Mouse (Mus musculus) embryo, embryonic 9.5 days (tissue): ENCODE measurements around the gene Bik.
"Not testable (repeated sequence)": the region's sequence is repeated elsewhere in the genome, so short reads cannot be mapped to it uniquely, and the experiment has no call there.

Experiments
- DNase-seq: peaks from one replicate; pipeline ENCODE4 v3.0.0-alpha.2; 2017; ENCODE audit errors: extremely low spot score

The Bik gene

GRCm38 (mm10) chr15:83526424-83527091 is at the start of gene Bik:
Bik (plus strand) TSS chr15:83526862.
- DNase-seq, result peak; percentile 75

GRCm38 (mm10) chr15:83478096-83478495 is 48.6 kb upstream of the Bik start:
- DNase-seq, result no peak

DNA sequence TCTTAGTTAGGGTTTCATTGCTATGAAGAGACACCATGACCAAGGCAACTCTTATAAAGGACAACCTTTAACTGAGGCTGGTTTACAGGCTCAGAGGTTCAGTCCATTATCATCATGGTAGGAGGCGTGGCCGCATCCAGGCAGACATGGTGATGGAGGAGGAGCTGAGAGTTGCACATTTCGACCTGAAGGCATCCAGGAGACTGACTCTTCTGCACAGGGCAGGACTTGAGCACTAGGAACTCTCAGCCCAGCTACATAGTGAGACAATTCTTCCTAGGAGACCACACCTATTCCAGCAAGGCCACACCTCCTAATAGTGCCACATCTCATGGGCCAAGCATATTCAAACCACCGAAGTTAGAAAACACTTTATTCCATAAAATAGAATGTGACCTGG is 46.8 kb upstream of the Bik start:
- DNase-seq, result no peak

DNA sequence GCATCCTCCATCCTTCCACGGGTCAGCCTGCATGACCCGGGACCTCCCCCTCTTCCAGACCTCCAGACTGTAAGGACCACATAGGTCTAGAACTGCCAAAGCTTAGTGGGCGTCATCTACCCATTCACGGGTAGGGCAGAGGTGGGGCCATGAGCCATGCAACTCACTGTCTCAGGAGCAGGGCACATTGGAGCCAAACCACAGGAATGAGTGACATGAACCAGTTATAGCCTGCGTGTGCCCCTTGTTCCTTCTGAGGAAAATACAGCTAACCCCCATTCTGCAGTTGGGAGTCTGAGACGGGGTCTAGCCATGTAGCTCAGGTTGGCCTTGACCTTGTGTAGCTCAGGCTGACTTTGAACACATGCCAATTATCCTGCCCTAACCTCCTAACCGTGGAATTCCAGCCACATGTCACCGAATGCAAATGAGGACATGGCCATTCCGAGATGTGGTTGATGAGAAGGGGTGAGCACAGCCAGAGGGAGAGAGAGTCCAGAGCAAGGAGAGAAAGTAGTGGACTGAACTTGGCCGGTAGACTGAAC is 45.4 kb upstream of the Bik start:
- no peak for DNase-seq

GRCm38 (mm10) chr15:83482645-83483224 is 43.9 kb upstream of the Bik start:
- DNase-seq, result no peak

- no peak for DNase-seq
Observed at GRCm38 (mm10) chr15:83483482-83483881, 43.2 kb upstream of the Bik start.

DNA sequence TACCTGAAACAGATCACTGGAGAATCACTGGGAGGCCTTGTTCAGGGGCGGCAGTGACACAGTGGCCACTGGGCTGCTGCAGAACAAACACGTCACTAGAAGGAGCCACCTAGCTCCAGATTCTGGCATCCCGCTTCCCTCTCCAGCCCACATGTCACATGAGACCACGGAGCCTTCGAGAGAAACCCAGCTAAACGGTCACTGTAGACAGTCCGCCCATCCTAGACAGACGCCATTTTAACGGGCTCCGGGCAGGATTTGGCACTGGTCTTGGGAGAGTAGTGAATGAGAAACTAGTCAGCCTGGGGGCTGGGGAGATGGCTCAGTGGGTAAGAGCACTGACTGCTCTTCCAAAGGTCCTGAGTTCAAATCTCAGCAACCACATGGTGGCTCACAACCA is 42.4 kb upstream of the Bik start:
- DNase-seq, result no peak

- no peak for DNase-seq
Observed at GRCm38 (mm10) chr15:83487477-83488115, 39.1 kb upstream of the Bik start.

- no peak for DNase-seq
Observed at GRCm38 (mm10) chr15:83489471-83489870, 37.2 kb upstream of the Bik start.

DNA sequence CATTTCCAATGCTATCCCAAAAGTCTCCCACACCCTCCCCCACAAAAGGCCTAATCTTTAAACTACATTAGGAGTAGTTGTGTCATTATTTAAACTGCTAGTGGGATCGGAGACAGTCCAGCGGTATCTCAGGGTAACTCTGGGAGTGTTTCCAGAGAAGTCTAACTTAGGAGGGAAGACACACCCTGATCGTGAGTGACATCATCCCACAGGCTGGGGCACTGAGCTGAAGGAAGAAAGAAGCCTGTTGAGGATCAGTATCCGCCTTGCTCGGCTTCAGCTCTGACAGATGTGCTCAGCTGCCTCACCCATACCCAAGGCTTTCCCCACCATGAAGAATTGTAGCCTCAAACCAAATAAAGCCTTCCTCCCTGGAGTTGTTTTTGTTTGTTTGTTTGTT is 34.8 kb upstream of the Bik start:
- DNase-seq, result no peak

DNA sequence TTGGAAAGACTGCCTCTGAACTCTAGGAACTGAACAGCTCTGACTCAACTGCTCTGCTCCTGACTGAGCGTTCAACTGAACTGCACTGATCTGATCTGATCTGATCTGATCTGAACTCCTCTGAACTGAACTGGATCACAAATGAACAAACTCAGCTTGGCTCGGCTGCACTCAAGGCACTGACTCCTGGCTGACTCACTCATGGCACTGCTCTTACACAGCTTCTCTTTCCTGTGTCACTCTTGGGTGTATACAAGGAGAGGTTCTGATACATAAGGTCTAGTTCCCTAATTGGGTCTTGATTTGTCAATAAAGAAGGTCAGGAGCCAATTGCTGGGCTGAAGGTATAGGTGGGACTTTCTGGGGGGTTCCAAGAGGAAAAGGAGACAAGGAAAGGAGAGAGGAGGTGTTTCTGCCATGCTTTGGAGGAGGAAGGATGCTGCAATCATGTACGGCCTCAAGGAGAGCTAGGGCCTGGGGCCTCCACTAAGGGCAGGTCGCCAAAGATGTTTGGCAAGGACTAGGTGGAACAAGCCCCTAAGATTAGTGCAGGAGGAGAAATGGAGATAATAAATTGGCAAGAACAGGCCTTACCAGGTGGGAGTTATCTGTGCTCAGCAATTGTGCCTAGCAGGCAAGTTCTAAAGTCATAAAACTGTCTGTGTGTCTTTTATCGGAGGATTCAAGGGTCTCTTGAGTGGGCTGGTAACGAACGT is 32.6 kb upstream of the Bik start:
- no peak for DNase-seq

DNA sequence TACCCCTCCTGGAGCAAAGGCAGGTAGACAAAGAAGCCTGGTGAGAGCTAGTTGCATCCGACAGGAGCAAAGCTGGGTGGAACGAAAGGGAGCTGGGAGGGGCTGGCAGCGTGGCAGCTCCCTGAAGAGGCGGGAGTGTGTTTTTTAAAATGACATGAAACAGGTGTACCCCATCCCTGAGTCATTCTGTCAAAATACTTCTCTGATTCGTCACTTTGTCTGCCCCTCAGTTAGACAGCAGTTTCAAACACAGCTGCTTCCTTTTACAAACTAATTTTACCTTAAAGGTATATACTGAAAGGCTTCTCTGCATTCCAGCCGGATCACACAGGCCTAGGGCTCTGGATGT is 32.1 kb upstream of the Bik start:
- no peak for DNase-seq

- no peak for DNase-seq
Observed at GRCm38 (mm10) chr15:83495195-83495594, 31.5 kb upstream of the Bik start.

DNA sequence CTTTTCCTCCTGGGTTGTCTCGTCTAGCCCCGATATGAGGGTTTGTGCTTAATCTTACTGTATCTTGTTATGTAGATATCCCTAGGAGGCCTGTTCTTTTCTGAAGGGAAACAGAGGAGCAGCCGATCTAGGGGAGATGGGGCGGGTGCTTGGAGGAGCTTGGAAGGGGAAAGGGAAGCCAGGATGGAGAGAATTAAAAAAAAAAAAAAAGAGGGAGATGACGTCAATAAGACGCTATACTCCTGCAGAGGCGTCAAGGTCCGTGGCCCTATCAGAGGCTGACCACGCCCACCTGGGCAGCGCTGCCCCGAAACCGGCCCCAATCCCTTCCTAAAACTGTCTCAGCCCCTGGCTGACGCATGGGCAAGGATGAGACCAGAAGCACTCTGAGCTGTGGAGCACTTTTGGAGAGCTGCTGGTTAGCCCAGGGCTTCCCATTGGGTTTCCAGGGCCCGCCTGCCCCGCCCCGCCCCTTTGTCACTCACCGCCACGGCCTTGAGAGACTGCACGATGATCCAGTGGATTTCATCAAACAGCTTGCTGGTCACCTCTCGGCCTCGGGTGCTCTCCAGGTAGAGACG is 30.8 kb upstream of the Bik start:
- no peak for DNase-seq

DNA sequence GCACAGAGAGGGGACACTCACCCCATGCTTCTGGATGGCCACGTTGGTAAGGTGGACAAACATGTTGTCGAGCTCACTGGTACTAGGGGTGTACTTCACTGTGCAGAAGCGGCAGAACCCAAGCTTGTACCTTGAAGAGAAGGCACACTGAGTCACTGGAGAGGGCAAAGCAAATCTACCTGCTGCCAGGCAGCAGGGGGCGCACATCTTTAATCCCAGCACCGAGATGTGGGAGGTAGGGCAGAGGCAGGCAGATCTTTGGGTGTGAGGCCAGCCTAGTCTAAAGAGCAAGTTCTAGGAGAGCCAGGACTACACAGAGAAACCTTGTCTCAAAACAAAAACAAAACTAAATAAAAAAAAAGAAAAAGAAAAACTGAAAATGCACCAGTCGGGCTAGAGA is 29.4 kb upstream of the Bik start:
- DNase-seq, result no peak

DNA sequence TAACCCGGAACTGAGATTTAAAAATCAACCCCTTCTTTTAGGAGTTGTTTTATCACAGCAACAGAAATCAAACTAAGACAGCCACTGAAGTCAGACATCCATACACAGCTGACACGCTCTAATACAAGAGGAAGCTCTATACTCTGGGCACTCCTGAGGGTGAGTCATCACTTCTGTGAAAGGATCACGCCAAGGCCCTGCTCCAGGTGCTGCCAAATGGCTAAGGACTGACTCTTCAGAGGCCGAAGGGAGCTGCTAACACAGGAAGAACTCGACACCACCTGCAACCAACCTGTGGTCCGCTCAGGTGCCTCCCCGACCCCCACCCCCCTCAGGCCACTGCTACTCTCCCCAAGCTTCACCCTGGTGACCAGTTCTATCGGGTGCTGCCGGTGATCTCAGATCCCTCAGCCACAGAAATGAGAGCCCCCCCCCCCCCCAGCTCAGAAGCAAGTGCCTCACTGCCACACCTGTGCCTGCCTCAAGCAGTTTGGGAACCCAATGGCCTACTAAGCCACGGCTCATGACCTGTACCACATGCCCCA is 27.4 kb upstream of the Bik start:
- no peak for DNase-seq

- no peak for DNase-seq
Observed at GRCm38 (mm10) chr15:83500352-83500751, 26.3 kb upstream of the Bik start.

DNA sequence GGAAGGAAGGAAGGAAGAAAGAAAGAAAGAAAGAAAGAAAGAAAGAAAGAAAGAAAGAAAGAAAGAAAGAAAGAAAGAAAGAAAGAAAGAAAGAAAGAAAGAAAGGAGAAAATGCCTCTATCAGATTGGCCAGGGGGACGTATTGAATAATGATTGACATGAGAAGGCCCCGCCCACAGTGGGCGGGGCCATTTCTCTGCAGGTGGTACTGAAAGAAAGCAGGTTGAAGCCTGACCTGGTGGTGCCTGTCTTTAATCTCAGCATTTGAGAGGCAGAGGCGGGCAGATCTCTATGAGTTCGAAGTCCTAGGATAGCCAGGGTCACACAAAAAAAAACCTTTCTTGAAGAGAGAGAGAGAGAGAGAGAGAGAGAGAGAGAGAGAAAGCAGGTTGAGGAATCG is 25.2 kb upstream of the Bik start:
- not testable (repeated sequence) for DNase-seq

DNA sequence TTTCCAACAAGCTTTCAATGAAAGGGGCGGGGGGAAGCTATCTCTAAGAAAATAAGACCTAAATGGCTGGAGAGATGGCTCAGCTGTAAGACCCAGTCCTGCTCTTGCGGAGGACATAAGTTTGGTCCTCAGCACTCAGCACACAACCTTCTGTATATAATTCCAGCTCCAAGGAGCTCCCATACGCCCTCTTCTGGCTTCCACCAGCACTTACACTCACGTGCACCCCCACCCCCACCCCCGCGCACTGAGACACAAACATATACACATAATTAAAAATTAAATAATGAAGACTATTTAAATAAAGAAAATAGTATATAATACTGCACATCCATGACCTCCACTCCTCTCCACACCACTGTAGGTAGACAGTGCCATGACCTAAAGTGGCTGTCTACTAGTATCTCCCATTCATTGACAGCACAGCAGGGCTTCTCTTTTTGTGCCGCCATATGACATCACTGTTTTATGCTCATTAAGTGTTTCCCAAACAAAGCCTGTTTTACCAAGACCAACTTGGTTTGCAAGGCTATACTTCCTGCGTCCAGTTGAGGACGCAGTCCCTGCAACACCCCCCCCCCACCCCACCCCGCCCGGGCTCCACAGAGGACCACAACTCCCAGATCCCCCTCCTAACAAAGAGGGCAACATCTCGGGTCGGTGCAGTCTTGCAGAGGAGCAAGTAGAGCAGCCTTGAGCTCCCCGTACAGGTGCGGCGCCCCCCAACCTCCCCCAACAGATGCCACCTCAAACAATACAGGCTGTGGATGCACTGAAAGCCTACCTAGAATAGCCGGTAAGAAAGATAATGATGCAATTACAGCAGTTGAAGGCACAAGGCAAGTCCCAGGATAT is 16.5 kb upstream of the Bik start:
- DNase-seq, result no peak

DNA sequence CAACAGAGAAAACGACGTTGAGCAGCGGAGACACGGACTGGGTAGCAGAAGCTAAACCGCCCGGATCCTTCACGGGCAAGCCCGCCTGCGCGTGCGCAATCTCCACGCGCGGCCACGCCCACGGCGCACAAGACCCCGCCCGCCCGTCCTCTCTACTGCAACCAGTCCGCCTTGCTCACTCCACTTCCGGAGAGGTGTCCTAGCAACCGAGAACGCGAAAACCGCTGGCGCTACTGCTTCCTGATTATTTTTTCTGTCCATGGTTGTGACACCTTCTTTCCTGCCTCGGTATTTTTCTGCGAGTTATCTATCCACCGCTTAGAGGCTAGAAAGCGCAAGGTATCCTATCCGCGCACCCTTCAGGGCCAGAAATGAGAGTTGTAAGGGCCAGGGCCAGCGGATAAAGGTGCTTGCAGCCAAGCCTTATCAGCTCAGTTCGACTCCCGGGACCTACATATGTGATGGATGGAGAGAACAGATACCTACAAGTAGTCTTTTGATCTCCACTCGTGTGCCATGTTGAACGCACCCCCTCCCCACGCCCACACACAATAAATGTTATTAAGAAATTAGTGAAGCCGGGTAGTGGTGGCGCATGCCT is 15.8 kb upstream of the Bik start, which contains the start of gene Ttll1:
Gene Ttll1 (minus strand): TSS at position 89 of the 601 bp plus-strand sequence.
- DNase-seq, result peak; percentile 94
